Mouse (Mus musculus) stomach, embryonic 16.5 days (tissue): ENCODE measurements around the gene Vav2. TPM values are rescaled to one million over a fixed set of nuclear protein-coding genes. Genes with fewer than 3 reads are reported as not detected.

Experiments
- ATAC-seq: fragments of 200-750 bp; cut with Nextera tagmentation; 2 replicates; pipeline ENCODE4 v1.8.0; 2017; ENCODE audit warnings: moderate number of reproducible peaks, moderate TSS enrichment; ENCODE audit not compliant: insufficient read depth, low FRiP score
- H3K27ac ChIP-seq: fragments of 300-500 bp; sonication (generic); 2 replicates; pipeline ENCODE4 v1.5.1; 2014; ENCODE audit warnings: low read length
- H3K27me3 ChIP-seq: fragments of 300-500 bp; sonication (generic); 2 replicates; pipeline ENCODE4 v1.6.1; 2014; ENCODE audit warnings: low read length, control low read depth, mixed read lengths; ENCODE audit not compliant: control insufficient read depth, insufficient read depth
- H3K36me3 ChIP-seq: fragments of 300-500 bp; sonication (generic); 2 replicates; pipeline ENCODE4 v1.6.1; 2014; ENCODE audit warnings: low read length; ENCODE audit not compliant: control insufficient read depth, insufficient read depth
- H3K4me1 ChIP-seq: fragments of 300-500 bp; sonication (generic); 2 replicates; pipeline ENCODE4 v1.6.1; 2014; ENCODE audit warnings: low read length, control low read depth, mixed read lengths; ENCODE audit not compliant: control insufficient read depth, insufficient read depth
- H3K4me2 ChIP-seq: fragments of 300-500 bp; sonication (generic); 2 replicates; pipeline ENCODE4 v1.6.1; 2014; ENCODE audit warnings: low read depth, low read length, mixed read lengths
- H3K4me3 ChIP-seq: fragments of 300-500 bp; sonication (generic); replicated peaks from 2 replicates; pipeline ENCODE4 v1.5.1; 2014; ENCODE audit warnings: mild to moderate bottlenecking, low read length
- H3K9ac ChIP-seq: fragments of 300-500 bp; sonication (generic); 2 replicates; pipeline ENCODE4 v1.6.1; 2014; ENCODE audit warnings: low read length
- H3K9me3 ChIP-seq: fragments of 300-500 bp; sonication (generic); replicated peaks from 2 replicates; pipeline ENCODE4 v1.6.1; 2016; ENCODE audit warnings: low read length, control low read depth; ENCODE audit not compliant: control insufficient read depth
- WGBS: fragments of 180-500 bp; shearing (Covaris S2); extraction: QIAGEN DNeasy Blood & Tissue Kit; methylation state at CpG from one replicate; pipeline ENCODE4 v1.1.7; 2014; 5-methylcytosine and 5-hydroxymethylcytosine counted together
- polyA plus RNA-seq: library from polyadenylated mRNA; unstranded; fragments of >200 nt; fragmentation: Nextera tagmentation; extraction: Ambion mirVana; gene quantifications from 2 replicates; pipeline ENCODE4 v1.2.1, GENCODE M21; 2015

Gene Vav2
- polyA plus RNA-seq, 1 experiment from 2014 or later: 6.8 TPM

DNA sequence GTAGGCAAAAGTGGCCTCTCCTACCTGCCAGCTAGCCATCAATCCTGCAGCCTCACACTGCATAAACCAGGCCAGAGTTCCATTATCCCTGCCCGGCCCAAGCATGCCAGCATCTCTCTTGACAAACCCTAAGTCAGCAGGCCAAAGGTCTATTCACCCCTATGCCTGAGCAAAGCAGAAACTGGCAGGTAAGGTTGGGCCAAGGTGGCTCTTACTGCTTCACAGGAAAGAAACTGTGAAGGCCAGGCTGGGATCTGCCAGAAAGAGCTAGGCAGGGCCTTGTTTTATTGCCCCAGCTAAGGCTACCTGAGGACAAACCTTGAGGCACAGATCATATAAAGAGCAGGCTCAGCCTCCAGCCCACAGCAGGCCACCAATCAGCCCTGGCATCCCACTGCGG lies 55.4 kb downstream of the Vav2 start:
- 76% methylated on average over 2 of the region's 2 CpGs for WGBS
- Histone ChIP-seq H3K36me3 (no peaks in the 10 kb centered on the region), H3K9ac (no peak overlapping the region), H3K4me2 (no peak overlapping the region), H3K27ac (no peak overlapping the region), H3K9me3 (no peaks in the 10 kb centered on the region), H3K4me1 (no peaks in the 10 kb centered on the region), H3K27me3 (no peaks in the 10 kb centered on the region), H3K4me3 (no peak overlapping the region)
- ATAC-seq: no peak

DNA sequence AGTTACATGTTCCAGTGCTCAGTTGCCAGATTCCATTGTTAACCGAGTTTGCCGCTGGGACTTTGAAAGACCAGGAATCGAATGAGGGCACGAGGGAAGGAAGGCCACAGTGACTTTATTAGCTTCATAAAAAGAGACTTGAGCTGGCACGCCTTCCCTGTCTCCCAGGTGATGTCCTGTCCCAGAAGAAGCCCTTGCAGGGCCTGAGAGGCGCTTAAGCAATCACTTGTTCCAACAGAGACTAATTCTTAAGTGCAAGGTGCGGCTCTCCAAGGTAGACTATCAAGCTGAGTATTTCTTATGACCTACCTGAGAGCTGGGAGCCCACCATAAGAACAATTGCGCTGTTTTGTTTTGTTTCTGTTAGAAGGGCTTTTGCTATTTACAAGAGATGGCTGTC lies 57.9 kb downstream of the Vav2 start:
- H3K4me1 ChIP-seq: 0 out of 2 replicates have a peak, but pooled peaks cover 3% of the 10 kb centered on the region
- 78% methylated on average over 8 of the region's 8 CpGs for WGBS
- H3K9me3 ChIP-seq: no peaks in the 10 kb centered on the region
- no peaks in the 10 kb centered on the region for H3K27me3 ChIP-seq
- H3K27ac ChIP-seq: no peak overlapping the region
- no peak overlapping the region for H3K4me3 ChIP-seq
- H3K4me2 ChIP-seq: no peak overlapping the region
- no peak overlapping the region for H3K9ac ChIP-seq
- no peaks in the 10 kb centered on the region for H3K36me3 ChIP-seq
- ATAC-seq: no peak

DNA sequence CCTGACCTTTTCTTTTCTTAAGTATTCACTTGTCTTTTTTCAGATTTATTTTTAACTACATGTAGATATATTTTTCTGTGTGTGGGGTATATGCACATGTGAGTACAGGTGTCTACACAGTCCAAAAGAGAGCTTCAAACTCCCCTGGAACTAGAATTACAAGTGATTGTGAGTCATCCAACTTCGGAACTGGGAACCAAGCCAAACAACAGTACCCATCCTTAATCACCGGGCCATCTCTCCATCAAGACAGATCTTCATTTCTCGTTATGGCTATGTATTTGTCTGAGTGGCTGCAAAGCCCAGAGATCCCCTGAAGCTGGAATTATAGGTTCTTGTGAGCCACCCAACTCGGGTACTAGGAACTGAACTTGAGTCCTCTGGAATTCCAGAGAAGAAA lies 61.5 kb downstream of the Vav2 start:
- no peak overlapping the region for H3K9ac ChIP-seq
- no peaks in the 10 kb centered on the region for H3K9me3 ChIP-seq
- no peak overlapping the region for H3K4me2 ChIP-seq
- no peak for ATAC-seq
- no peaks in the 10 kb centered on the region for H3K27me3 ChIP-seq
- H3K4me1 ChIP-seq: 0 out of 2 replicates have a peak, but pooled peaks cover 3% of the 10 kb centered on the region
- no peak overlapping the region for H3K4me3 ChIP-seq
- no peak overlapping the region for H3K27ac ChIP-seq
- WGBS: 62% methylated on average over 4 of the region's 4 CpGs
- no peaks in the 10 kb centered on the region for H3K36me3 ChIP-seq

DNA sequence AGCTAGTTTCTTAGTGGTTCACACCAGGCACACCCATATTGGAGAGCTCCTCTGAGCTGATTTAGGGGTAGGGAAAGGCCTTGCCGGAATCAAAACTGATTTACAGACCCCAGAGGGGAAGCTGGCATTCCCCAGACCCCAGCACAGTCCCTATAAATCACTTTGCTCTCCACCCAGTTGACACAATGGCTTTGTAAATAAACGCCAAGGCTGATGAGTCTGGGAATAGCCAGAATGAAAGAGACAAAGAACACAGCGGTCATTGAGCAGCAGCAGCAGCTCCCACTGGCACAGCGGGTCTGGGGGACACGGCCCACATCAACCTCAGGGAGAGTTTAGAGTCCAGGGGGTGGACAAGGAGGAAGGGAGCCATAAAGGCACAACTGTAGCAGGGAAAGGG lies 65.0 kb downstream of the Vav2 start:
- no peak for ATAC-seq
- no peaks in the 10 kb centered on the region for H3K9me3 ChIP-seq
- H3K27me3 ChIP-seq: no peaks in the 10 kb centered on the region
- H3K4me1 ChIP-seq: 0 out of 2 replicates have a peak, but pooled peaks cover 3% of the 10 kb centered on the region
- WGBS: 26% methylated on average over 5 of the region's 5 CpGs
- H3K36me3 ChIP-seq: no peaks in the 10 kb centered on the region
- no peak overlapping the region for H3K4me2 ChIP-seq
- no peak overlapping the region for H3K4me3 ChIP-seq
- H3K27ac ChIP-seq: no peak overlapping the region
- no peak overlapping the region for H3K9ac ChIP-seq

DNA sequence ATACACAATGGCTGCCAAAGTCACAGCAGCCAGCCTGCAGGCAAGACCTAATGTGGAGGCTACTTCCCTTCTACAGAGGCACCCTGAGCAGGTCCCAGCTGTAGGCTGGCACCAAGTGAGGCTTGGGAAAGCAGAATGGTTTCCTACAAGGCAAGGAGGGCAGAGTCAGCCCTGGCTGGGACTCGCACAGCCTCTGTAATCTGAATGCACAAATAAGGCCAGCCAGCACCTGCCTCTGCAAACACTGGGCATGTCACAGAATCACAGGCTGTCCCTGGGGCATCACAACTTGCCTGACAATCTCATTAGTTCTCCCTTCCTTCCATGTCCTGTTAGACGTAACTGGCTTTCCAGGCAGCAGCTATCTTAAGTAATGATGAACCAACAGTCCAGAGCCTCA lies 68.4 kb downstream of the Vav2 start:
- Histone ChIP-seq H3K9ac (no peak overlapping the region), H3K27me3 (no peaks in the 10 kb centered on the region), H3K27ac (no peak overlapping the region), H3K4me2 (no peak overlapping the region), H3K4me1 (no peaks in the 10 kb centered on the region), H3K4me3 (no peak overlapping the region), H3K36me3 (no peaks in the 10 kb centered on the region), H3K9me3 (no peaks in the 10 kb centered on the region)
- peak; percentile 39; the same call in 1 of the 2 replicates for ATAC-seq
- 58% methylated on average over 2 of the region's 2 CpGs for WGBS

DNA sequence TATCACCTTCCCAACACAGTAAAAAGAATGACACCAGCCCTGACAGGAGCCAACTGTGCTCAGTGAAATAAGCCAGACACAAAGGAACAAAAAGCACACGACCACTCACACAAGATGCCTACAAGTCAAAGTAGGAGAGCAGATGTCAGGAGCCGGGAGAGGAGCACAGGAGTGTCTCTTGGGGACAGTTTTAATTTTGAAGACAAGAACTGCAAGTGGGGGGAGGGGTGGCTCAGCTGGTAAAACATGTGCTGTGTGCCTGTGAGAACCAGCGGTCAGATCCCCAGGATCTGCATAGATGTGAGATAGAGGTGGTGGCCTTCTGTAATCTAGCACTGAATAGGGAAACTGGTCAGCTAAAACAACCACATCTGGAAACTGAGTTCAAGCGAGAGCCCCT lies 71.1 kb downstream of the Vav2 start:
- Histone ChIP-seq H3K36me3 (no peaks in the 10 kb centered on the region), H3K4me1 (no peaks in the 10 kb centered on the region), H3K9ac (no peak overlapping the region), H3K4me3 (no peak overlapping the region), H3K27me3 (no peaks in the 10 kb centered on the region), H3K9me3 (no peaks in the 10 kb centered on the region), H3K27ac (no peak overlapping the region), H3K4me2 (no peak overlapping the region)
- no peak for ATAC-seq
- WGBS: 43% methylated on average over 4 of the region's 4 CpGs

DNA sequence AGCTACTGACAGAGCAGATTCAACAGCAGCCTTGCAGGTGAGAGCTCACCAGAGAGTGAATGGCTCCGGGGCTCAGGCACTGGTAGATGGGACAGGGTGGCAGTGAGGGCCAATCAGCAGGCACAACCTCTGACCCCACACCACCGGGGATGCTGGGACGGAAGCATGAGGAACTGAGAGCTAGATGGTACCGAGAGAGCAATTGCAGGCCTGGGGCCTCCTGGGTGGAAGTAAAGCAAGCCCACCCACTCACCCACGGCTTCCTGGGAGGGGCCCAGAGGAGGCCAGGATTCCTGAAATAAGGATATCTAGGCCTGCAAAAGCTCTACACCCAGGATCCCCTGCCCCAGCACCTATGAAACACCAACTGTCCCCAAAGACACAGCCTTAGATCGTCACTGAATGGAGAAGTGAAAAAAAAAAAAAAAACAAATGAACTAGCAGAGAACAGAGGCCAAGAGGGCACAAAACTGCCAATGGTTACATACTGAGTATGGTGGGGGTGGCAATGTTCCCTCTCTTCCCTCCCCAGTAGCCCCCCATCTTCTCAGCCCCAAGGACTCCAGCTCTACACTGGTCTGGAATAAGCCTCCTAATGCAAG lies 72.1 kb downstream of the Vav2 start:
- Histone ChIP-seq H3K9ac (no peak overlapping the region), H3K4me3 (no peak overlapping the region), H3K27me3 (no peaks in the 10 kb centered on the region), H3K9me3 (no peaks in the 10 kb centered on the region), H3K4me2 (no peak overlapping the region), H3K4me1 (no peaks in the 10 kb centered on the region), H3K36me3 (no peaks in the 10 kb centered on the region; the same call in 1 of the 2 replicates), H3K27ac (no peak overlapping the region)
- no peak for ATAC-seq
- 81% methylated on average over 6 of the region's 6 CpGs for WGBS

DNA sequence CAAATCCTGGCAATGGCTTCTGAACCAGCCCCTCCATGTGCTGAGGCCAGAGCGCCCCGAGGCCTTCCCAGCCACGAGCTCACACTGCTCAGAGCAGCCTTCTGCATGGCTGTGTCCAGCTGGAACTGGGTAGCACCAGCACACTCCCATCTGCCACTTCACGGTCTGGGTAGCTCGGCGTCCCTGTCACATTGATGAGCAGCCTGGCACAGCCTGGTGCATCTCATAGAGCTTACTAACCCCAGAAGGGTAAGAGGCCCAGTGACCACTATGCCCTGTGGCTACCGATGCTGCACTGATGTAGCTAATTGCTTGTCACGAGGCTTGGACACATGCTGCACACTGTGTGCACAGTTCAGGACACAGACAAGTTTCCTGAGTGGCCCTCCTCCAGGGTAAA lies 74.1 kb downstream of the Vav2 start:
- Histone ChIP-seq H3K9ac (no peak overlapping the region), H3K27ac (no peak overlapping the region), H3K4me2 (no peak overlapping the region), H3K4me3 (no peak overlapping the region), H3K36me3 (no peaks in the 10 kb centered on the region; the same call in 1 of the 2 replicates), H3K4me1 (no peaks in the 10 kb centered on the region), H3K9me3 (no peaks in the 10 kb centered on the region), H3K27me3 (no peaks in the 10 kb centered on the region)
- 85% methylated on average over 8 of the region's 8 CpGs for WGBS
- ATAC-seq: no peak

DNA sequence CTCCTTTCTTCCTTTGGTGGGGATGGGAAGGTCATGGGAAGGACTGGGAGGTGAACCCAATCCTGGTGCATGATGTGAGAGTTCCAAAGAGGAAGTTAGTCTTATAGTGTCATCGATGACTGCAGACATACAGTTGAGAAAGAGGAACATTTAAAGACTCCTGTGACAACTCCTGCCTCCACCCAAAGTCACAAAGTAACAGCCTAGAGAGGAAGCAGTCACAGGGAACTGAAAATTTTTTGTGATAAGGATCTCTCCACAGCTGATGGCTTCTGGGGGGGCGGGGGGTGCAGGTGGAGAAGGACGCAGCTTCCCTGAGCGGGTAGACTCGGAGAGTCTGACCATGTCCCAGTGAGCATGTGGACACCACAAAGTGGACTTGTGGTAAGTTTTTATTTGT lies 76.5 kb downstream of the Vav2 start:
- 92% methylated on average over 5 of the region's 5 CpGs for WGBS
- Histone ChIP-seq H3K4me2 (no peak overlapping the region), H3K4me3 (no peak overlapping the region), H3K36me3 (no peaks in the 10 kb centered on the region; the same call in 1 of the 2 replicates), H3K4me1 (no peaks in the 10 kb centered on the region), H3K27me3 (no peaks in the 10 kb centered on the region), H3K9me3 (no peaks in the 10 kb centered on the region), H3K27ac (no peak overlapping the region), H3K9ac (no peak overlapping the region)
- no peak for ATAC-seq
